Mouse (Mus musculus) thymus, postnatal 4 days (tissue): ENCODE measurements at regions not wholly inside any gene's neighbourhood (a gene's known extent, or its start where the extent isn't known, plus 50 kb on each side); places are given as distances from the start of the nearest gene placed in this dataset.
A peak's percentile ranks its signal among the peaks of the same experiment; 100 is the strongest.

Experiments
- DNase-seq: peaks from one replicate; pipeline ENCODE4 v3.0.0; 2021

DNA sequence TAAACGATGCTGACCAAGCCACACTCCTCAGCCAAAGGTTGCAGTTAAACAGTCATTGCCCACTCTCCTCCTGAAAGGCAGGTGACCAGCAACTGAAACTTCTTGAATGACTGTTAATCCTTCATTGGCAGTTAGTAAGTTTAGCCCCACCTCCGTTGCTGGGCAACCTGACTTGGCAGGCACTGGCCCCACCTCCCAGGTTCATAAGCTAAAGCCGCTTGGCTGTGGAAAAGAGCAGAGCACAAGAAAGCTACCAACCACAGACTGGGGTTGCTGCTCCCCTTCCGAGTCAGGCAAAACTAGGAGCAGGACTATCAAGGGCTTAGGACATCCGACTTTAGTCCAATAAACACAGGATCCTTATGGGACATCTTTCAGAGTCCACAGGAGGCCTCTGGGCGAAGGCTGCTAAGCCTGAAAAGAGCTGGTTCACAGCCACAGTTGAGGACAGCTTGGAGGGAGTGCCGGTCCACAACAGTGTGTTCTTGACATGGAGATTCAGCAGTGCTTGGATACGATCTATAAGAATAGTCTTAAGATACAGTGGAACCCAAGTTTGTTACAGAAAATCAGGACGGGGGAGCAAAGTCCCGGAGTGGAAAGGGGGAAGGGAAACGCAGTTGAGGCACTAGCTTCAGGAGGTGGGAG, 67.7 kb upstream of the Kcnma1 start:
- no peak for DNase-seq

DNA sequence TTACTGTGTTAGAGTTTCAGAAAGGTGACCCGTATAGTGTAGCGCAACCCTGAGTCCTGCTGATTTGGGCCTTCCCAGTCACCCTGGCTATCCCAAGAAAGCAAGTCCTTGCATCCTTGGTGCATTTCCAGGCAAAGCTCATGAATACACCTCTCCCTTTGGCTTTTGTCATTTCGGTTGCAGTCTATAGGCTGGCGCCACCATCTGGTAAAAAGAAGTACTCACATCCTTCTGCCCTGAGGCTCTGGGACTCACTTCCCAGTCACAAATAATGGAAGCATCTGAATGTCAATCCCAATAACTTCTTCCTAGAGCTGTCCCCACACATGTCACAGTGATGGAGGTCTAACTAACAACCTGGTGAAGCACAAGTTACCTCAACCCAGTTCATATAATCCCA, 54.4 kb upstream of the Kcnma1 start:
- no peak for DNase-seq

DNA sequence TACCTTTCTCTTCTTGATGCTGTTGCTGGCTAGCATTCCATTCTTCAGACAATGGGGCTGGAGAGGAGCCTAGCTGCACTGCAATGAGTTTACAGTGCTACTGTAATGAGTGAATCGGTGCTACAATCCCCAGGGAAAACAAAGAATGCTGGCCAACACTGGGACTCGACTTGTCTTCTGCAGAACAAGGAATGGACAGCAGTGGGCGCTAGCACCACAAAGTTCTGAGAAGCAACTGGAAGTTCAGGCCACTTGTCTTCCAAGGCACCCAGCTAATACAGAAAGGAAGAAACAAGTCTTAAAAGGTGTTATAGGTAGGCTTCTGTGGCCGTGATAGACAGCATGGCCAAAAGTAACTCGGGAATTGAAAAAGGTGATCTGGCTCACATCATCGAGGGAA, 53.4 kb upstream of the Kcnma1 start:
- DNase-seq: peak; percentile 37

DNA sequence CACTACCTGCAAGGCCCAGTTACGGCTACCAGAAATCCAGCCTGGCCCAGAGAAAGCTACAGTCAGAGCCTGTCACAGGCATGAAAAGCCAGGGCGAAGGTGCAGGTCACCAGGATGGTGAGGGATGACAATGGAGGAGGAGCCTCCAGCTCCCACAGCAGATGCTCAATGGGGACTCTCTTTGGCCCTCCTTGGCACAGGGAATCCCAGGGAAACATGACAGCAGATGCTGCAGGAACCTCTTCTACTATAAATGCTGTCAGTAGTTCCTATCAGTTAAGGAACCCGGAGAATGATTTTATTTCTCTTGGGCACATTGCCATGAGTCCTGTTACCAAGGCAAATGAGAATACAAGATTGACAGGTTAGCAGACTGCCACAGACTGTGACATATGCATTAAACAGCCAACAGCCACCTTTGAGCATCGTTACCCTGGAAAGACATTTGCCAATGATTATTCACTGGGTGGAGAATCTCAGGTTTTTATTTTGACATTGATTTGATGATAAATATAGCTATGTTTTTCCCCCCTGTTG, 51.0 kb upstream of the Kcnma1 start:
- DNase-seq: no peak
